Mouse (Mus musculus) heart, postnatal 0 days (tissue): Measurements from ENCODE around the gene Lrrc23. TPM values are rescaled to one million over a fixed set of nuclear protein-coding genes. Genes with fewer than 3 reads are reported as not detected.

Experiments
- ATAC-seq: fragments of 200-750 bp; cut with Nextera tagmentation; 2 replicates; pipeline ENCODE4 v1.8.0; 2017; ENCODE audit warnings: low read depth, moderate number of reproducible peaks, moderate library complexity; ENCODE audit not compliant: insufficient read depth
- DNase-seq: peaks from one replicate; pipeline ENCODE4 v3.0.0-alpha.2; 2016; ENCODE audit warnings: low spot score
- H3K27ac ChIP-seq: fragments of 300-500 bp; sonication (generic); 2 replicates; pipeline ENCODE4 v1.5.1; 2014; ENCODE audit warnings: low read depth, mild to moderate bottlenecking
- H3K27me3 ChIP-seq: fragments of 300-500 bp; sonication (generic); 2 replicates; pipeline ENCODE4 v1.6.1; 2014; ENCODE audit warnings: low read length, mixed read lengths; ENCODE audit not compliant: control insufficient read depth, insufficient read depth
- H3K36me3 ChIP-seq: fragments of 300-500 bp; sonication (generic); replicated peaks from 2 replicates; pipeline ENCODE4 v1.6.1; 2014; ENCODE audit warnings: low read length, mixed read lengths; ENCODE audit not compliant: control insufficient read depth, insufficient read depth
- H3K4me1 ChIP-seq: fragments of 300-500 bp; sonication (generic); 2 replicates; pipeline ENCODE4 v1.6.1; 2014; ENCODE audit warnings: antibody characterized with exemption; ENCODE audit not compliant: control insufficient read depth, insufficient read depth
- H3K4me2 ChIP-seq: fragments of 300-500 bp; sonication (generic); 2 replicates; pipeline ENCODE4 v1.6.1; 2014; ENCODE audit warnings: low read depth, mild to moderate bottlenecking, low read length, moderate library complexity
- H3K4me3 ChIP-seq: fragments of 300-500 bp; sonication (generic); 2 replicates; pipeline ENCODE4 v1.5.1; 2014; ENCODE audit warnings: low read depth, low read length
- H3K9ac ChIP-seq: fragments of 300-500 bp; sonication (generic); replicated peaks from 2 replicates; pipeline ENCODE4 v1.6.1; 2014; ENCODE audit warnings: low read depth, low read length, mixed read lengths
- H3K9me3 ChIP-seq: fragments of 300-500 bp; sonication (generic); replicated peaks from 2 replicates; pipeline ENCODE4 v1.6.1; 2016; ENCODE audit warnings: low read length; ENCODE audit not compliant: control insufficient read depth
- CTCF ChIP-seq: IDR thresholded peaks from 2 replicates; pipeline ENCODE4 v1.5.1; 2016; ENCODE audit warnings: antibody characterized with exemption, control low read depth, low read depth
- EP300 ChIP-seq: IDR thresholded peaks from 2 replicates; pipeline ENCODE4 v1.6.1; 2016; ENCODE audit warnings: antibody characterized with exemption, low read depth
- WGBS: fragments of 180-500 bp; shearing (Covaris S2); extraction: QIAGEN DNeasy Blood & Tissue Kit; methylation state at CpG from one replicate; pipeline ENCODE4 v1.1.7; 2014; 5-methylcytosine and 5-hydroxymethylcytosine counted together
- polyA plus RNA-seq: library from polyadenylated mRNA; unstranded; fragments of >200 nt; fragmentation: Nextera tagmentation; extraction: Ambion mirVana; gene quantifications from 2 replicates; pipeline ENCODE4 v1.2.1, GENCODE M21; 2015
- total RNA-seq: library from RNA; depleted of rRNA; stranded (reverse); fragments of >200 nt; gene quantifications from 2 replicates; pipeline ENCODE4 v1.2.3, GENCODE M21; 2014; ENCODE audit warnings: low replicate concordance

Lrrc23 gene
- total and polyA plus RNA-seq, 2 experiments from 2014 or later = not detected

DNA sequence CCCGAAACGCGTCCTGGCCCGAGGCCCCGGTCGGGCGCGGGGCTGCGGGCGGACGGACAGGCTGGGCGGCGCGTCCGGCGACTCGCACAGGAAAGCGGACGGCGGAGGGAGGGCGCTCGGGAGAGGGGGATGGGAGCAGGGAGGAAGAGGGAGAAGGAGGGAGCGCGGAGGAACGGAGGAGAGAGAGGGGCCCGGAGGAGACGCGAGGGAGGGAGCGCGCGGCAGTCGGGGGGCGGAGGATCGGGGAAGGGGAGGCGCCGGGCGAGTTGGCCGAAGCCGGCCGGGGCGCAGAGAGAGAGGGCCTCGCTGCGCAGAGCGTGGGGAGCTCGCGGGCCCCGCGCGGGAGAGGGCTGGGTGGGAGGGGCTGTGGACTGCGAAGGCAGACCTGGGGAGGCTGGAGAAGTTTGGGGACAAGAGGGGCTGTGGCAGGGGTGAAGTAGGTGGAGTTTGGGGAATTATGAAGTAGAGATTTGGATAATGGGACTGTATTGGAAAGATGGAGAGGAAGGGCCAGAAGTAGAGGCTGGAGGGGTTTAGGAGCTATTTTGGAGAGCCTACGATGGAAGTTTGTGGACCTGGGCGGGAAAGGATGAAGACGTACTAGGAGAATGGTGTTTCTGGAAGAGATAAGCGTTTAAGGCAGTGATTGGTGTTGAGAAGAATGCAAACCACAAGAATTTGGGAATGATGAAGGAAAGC lies 22.7 kb downstream of the Lrrc23 start:
- Histone ChIP-seq H3K9ac (peak overlapping the region; percentile 99), H3K36me3 (peaks cover 4% of the 10 kb centered on the region; the same call in 1 of the 2 replicates), H3K27ac (peak overlapping the region; percentile 96), H3K4me1 (peaks cover 43% of the 10 kb centered on the region), H3K4me3 (peak overlapping the region; percentile 93), H3K9me3 (no peaks in the 10 kb centered on the region), H3K4me2 (peak overlapping the region; percentile 86), H3K27me3 (no peaks in the 10 kb centered on the region)
- TF ChIP-seq CTCF (no peak), EP300 (no peak)
- ATAC-seq (peak; percentile 73), DNase-seq (peak; percentile 80)
- under 1% methylated on average over 48 of the region's 54 CpGs for WGBS

GRCm38 (mm10) chr6:124755831-124756595 lies 23.5 kb downstream of the Lrrc23 start, which contains the start of the genes Gm45234 and Atn1:
TSS of gene Gm45234 (minus strand) at chr6:124756021.
TSS of gene Atn1 (minus strand) at chr6:124756524.
- Histone ChIP-seq H3K4me2 (peak within 1 kb of the TSS; percentile 86), H3K4me3 (peak within 1 kb of the TSS; percentile 93), H3K27me3 (no peaks in the 10 kb centered on the region), H3K9me3 (no peaks in the 10 kb centered on the region), H3K36me3 (peaks cover 4% of the 10 kb centered on the region; the same call in 1 of the 2 replicates), H3K9ac (peak within 1 kb of the TSS; percentile 99), H3K27ac (peak within 1 kb of the TSS; percentile 96), H3K4me1 (peaks cover 43% of the 10 kb centered on the region)
- no peak for TF ChIP-seq CTCF
- 0 out of 2 replicates have a peak, but pooled peaks have one; percentile 8 for TF ChIP-seq EP300
- DNase-seq (peak; percentile 72), ATAC-seq (peak; percentile 59)
- under 1% methylated on average over 67 of the region's 100 CpGs for WGBS

GRCm38 (mm10) chr6:124755306-124755705 lies 24.2 kb downstream of the Lrrc23 start:
- Histone ChIP-seq H3K9me3 (no peaks in the 10 kb centered on the region), H3K9ac (peak overlapping the region; percentile 99), H3K27ac (peak overlapping the region; percentile 96), H3K4me3 (peak overlapping the region; percentile 93), H3K4me1 (peaks cover 43% of the 10 kb centered on the region), H3K4me2 (peak overlapping the region; percentile 86), H3K36me3 (peaks cover 4% of the 10 kb centered on the region; the same call in 1 of the 2 replicates), H3K27me3 (no peaks in the 10 kb centered on the region)
- DNase-seq = no peak
- no peak for TF ChIP-seq CTCF
- no peak for TF ChIP-seq EP300
- 12% methylated on average over 3 of the region's 3 CpGs for WGBS
- no peak for ATAC-seq

- Histone ChIP-seq H3K4me2 (no peak overlapping the region), H3K36me3 (peaks cover 9% of the 10 kb centered on the region), H3K4me1 (peaks cover 39% of the 10 kb centered on the region), H3K27ac (no peak overlapping the region), H3K9ac (no peak overlapping the region), H3K4me3 (no peak overlapping the region), H3K9me3 (no peaks in the 10 kb centered on the region), H3K27me3 (no peaks in the 10 kb centered on the region)
- DNase-seq (no peak), ATAC-seq (no peak)
- TF ChIP-seq CTCF (no peak), EP300 (no peak)
- 72% methylated on average over 2 of the region's 2 CpGs for WGBS
These were observed 25.7 kb downstream of the Lrrc23 start for GRCm38 (mm10) chr6:124753861-124754260.

- H3K9me3 ChIP-seq = no peaks in the 10 kb centered on the region
- no peak overlapping the region for H3K9ac ChIP-seq
- TF ChIP-seq CTCF (no peak), EP300 (no peak)
- H3K4me2 ChIP-seq = no peak overlapping the region
- peaks cover 19% of the 10 kb centered on the region for H3K4me1 ChIP-seq
- peaks cover 27% of the 10 kb centered on the region for H3K36me3 ChIP-seq
- no peak for ATAC-seq
- no peaks in the 10 kb centered on the region for H3K27me3 ChIP-seq
- WGBS = 84% methylated on average over 8 of the region's 8 CpGs
- H3K27ac ChIP-seq = no peak overlapping the region
- no peak overlapping the region for H3K4me3 ChIP-seq
- no peak for DNase-seq
These were observed 29.1 kb downstream of the Lrrc23 start for GRCm38 (mm10) chr6:124750405-124750804.
